Mouse (Mus musculus) CH12.LX (cell line): ENCODE measurements at regions not wholly inside any gene's neighbourhood (a gene's known extent, or its start where the extent isn't known, plus 50 kb on each side); places are given as distances from the start of the nearest gene placed in this dataset.

ENCODE experiments used
- DNase-seq: peaks from one replicate; pipeline ENCODE4 v3.0.0-alpha.2; 2013; ENCODE audit errors: extremely low read depth
- H3K27ac ChIP-seq: 2 replicates; pipeline ENCODE4 v1.5.1; 2012; ENCODE audit warnings: low read depth, mild to moderate bottlenecking, control low read depth, moderate library complexity; ENCODE audit not compliant: insufficient read depth
- H3K27me3 ChIP-seq: replicated peaks from 2 replicates; pipeline ENCODE3; 2012; ENCODE audit warnings: inconsistent platforms
- H3K36me3 ChIP-seq, 2 experiments: replicated peaks in 1 of 2; 2 replicates each; pipeline versions ENCODE3 to v1.6.1; 2012; ENCODE audit warnings: inconsistent platforms in 1 of 2, low read length in 1 of 2, mild to moderate bottlenecking in 1 of 2, mixed read lengths in 1 of 2, moderate library complexity in 1 of 2; ENCODE audit not compliant: control insufficient read depth in 1 of 2, insufficient read depth in 1 of 2
- H3K4me1 ChIP-seq, 2 experiments: 2 replicates each; pipeline ENCODE4 v1.6.1; 2012; ENCODE audit warnings: inconsistent platforms in 1 of 2, moderate library complexity in 1 of 2; ENCODE audit not compliant: insufficient read depth in 2 of 2, control insufficient read depth in 1 of 2
- H3K4me2 ChIP-seq: 2 replicates; pipeline ENCODE4 v1.6.1; 2012; ENCODE audit warnings: low read depth, mild to moderate bottlenecking, control low read depth; ENCODE audit not compliant: poor library complexity, insufficient read depth, severe bottlenecking
- H3K4me3 ChIP-seq, 3 experiments: fragments of 150-350 bp in 1 of 3; sonication (generic) in 1 of 3; replicated peaks in 1 of 3; 2 replicates each; pipeline versions ENCODE3 to v1.5.1; 2011 to 2012; ENCODE audit warnings: low read depth in 2 of 3, low read length in 2 of 3, mild to moderate bottlenecking in 2 of 3, moderate library complexity in 2 of 3, control low read depth in 1 of 3, improper control_type of control experiment in 1 of 3, inconsistent platforms in 1 of 3, mixed read lengths in 1 of 3; ENCODE audit not compliant: poor library complexity in 1 of 3
- H3K79me2 ChIP-seq: replicated peaks from 2 replicates; pipeline ENCODE4 v1.6.1; 2012; ENCODE audit warnings: mild to moderate bottlenecking, moderate library complexity; ENCODE audit not compliant: control insufficient read depth, poor library complexity, insufficient read depth, severe bottlenecking; ENCODE audit errors: extremely low read depth
- H3K9ac ChIP-seq: 2 replicates; pipeline ENCODE4 v1.6.1; 2012; ENCODE audit warnings: low read depth, mild to moderate bottlenecking, control low read depth, moderate library complexity; ENCODE audit not compliant: insufficient read depth
- H3K9me3 ChIP-seq: replicated peaks from 2 replicates; pipeline ENCODE3; 2012; ENCODE audit warnings: low read length, inconsistent platforms, mixed read lengths
- BHLHE40 ChIP-seq: IDR thresholded peaks from 2 replicates; pipeline ENCODE4 v1.6.1; 2011; ENCODE audit warnings: mild to moderate bottlenecking, low read depth, low read length, improper control_type of control experiment
- CHD1 ChIP-seq: IDR thresholded peaks from 2 replicates; pipeline ENCODE4 v1.6.1; 2012; ENCODE audit warnings: low read depth, low read length, improper control_type of control experiment, inconsistent platforms
- EP300 ChIP-seq: IDR thresholded peaks from 2 replicates; pipeline ENCODE4 v1.6.1; 2011; ENCODE audit warnings: low read length, improper control_type of control experiment
- HCFC1 ChIP-seq: IDR thresholded peaks from 2 replicates; pipeline ENCODE4 v1.6.1; 2012; ENCODE audit warnings: low read depth, mild to moderate bottlenecking, inconsistent platforms, low read length, improper control_type of control experiment
- IRF4 ChIP-seq: IDR thresholded peaks from 2 replicates; pipeline ENCODE4 v1.6.1; 2014; ENCODE audit warnings: low read depth, mild to moderate bottlenecking, inconsistent platforms, low read length, improper control_type of control experiment
- KAT2A ChIP-seq: IDR thresholded peaks from 2 replicates; pipeline ENCODE4 v1.6.1; 2012; ENCODE audit warnings: low read length, improper control_type of control experiment, inconsistent platforms; ENCODE audit not compliant: insufficient replicate concordance
- MAFK ChIP-seq: IDR thresholded peaks from 2 replicates; pipeline ENCODE4 v1.6.1; 2011; ENCODE audit warnings: low read length, improper control_type of control experiment; ENCODE audit not compliant: insufficient replicate concordance
- MAX ChIP-seq: IDR thresholded peaks from 2 replicates; pipeline ENCODE4 v1.6.1; 2011; ENCODE audit warnings: low read length, improper control_type of control experiment
- MYC ChIP-seq: IDR thresholded peaks from 2 replicates; pipeline ENCODE4 v1.6.1; 2011; ENCODE audit warnings: low read depth, mild to moderate bottlenecking, improper control_type of control experiment, low read length
- NRF1 ChIP-seq: IDR thresholded peaks from 2 replicates; pipeline ENCODE4 v1.6.1; 2014; ENCODE audit warnings: low read depth, mild to moderate bottlenecking, inconsistent platforms, low read length, improper control_type of control experiment, moderate library complexity
- POLR2AphosphoS2 ChIP-seq: IDR thresholded peaks from 2 replicates; pipeline ENCODE4 v1.6.1; 2011; ENCODE audit warnings: low read depth, low read length, improper control_type of control experiment
- RAD21 ChIP-seq: IDR thresholded peaks from 2 replicates; pipeline ENCODE4 v1.6.1; 2011; ENCODE audit warnings: low read depth, mild to moderate bottlenecking, low read length, improper control_type of control experiment, moderate library complexity
- TBP ChIP-seq: conservative IDR thresholded peaks from 2 replicates; pipeline ENCODE4 v1.6.1; 2011; ENCODE audit warnings: low read depth, low read length, improper control_type of control experiment
- dilution Hi-C: fragments of 300-500 bp; cut with MboI; formaldehyde crosslinking; loops from 2 replicates; pipeline ENCODE4 v1.14.3; 2020; ENCODE audit warnings: low sequenced_read_pairs; ENCODE audit not compliant: extremely low pct_unique_long_range_greater_than_20kb, extremely low pct_ligation_motif_present
- in situ Hi-C: fragments of 300-500 bp; cut with MboI; formaldehyde crosslinking; loops from 3 replicates; pipeline ENCODE4 v1.14.3; 2019; ENCODE audit warnings: low sequenced_read_pairs, low pct_ligation_motif_present, low pct_unique_long_range_greater_than_20kb, mixed read lengths

- dilution Hi-C loops: no loop called here
- H3K9ac ChIP-seq: no peak overlapping the region
- peaks cover 63% of the 10 kb centered on the region for H3K9me3 ChIP-seq
- no peaks in the 10 kb centered on the region for H3K36me3 ChIP-seq
- H3K27ac ChIP-seq: no peak overlapping the region
- H3K4me1 ChIP-seq: no peaks in the 10 kb centered on the region
- H3K79me2 ChIP-seq: no peaks in the 10 kb centered on the region
- H3K27me3 ChIP-seq: no peaks in the 10 kb centered on the region
- DNase-seq: no peak
- TF ChIP-seq MAFK: no peak
- TF ChIP-seq MYC: no peak
- in situ Hi-C loops: no loop called here
- no peak overlapping the region for H3K4me3 ChIP-seq
- no peak overlapping the region for H3K4me2 ChIP-seq
Measured at GRCm38 (mm10) chr15:40524350-40524749, 390.2 kb downstream of the 9330182O14Rik start.

GRCm38 (mm10) chr15:40533451-40533873 lies 399.3 kb downstream of the 9330182O14Rik start:
- no peaks in the 10 kb centered on the region for H3K27me3 ChIP-seq
- H3K9ac ChIP-seq: no peak overlapping the region
- no peaks in the 10 kb centered on the region for H3K79me2 ChIP-seq
- peaks cover 50% of the 10 kb centered on the region for H3K9me3 ChIP-seq
- H3K27ac ChIP-seq: no peak overlapping the region
- no peak for TF ChIP-seq POLR2AphosphoS2
- no peak for TF ChIP-seq MYC
- no peak for TF ChIP-seq BHLHE40
- TF ChIP-seq HCFC1: no peak
- no peak for TF ChIP-seq IRF4
- TF ChIP-seq RAD21: no peak
- TF ChIP-seq NRF1: no peak
- TF ChIP-seq EP300: no peak
- no peak overlapping the region for H3K4me3 ChIP-seq
- in situ Hi-C loops (no loop called here), dilution Hi-C loops (no loop called here)
- no peak overlapping the region for H3K4me2 ChIP-seq
- H3K36me3 ChIP-seq: no peaks in the 10 kb centered on the region
- H3K4me1 ChIP-seq: no peaks in the 10 kb centered on the region
- no peak for DNase-seq

GRCm38 (mm10) chr15:40561661-40562060 lies 427.5 kb downstream of the 9330182O14Rik start:
- no peak for DNase-seq
- dilution Hi-C loops (no loop called here), in situ Hi-C loops (no loop called here)
- H3K4me3 ChIP-seq: no peak overlapping the region
- no peak overlapping the region for H3K4me2 ChIP-seq
- TF ChIP-seq KAT2A (no peak), RAD21 (no peak), MAX (no peak), TBP (no peak), CHD1 (no peak)
- no peak overlapping the region for H3K9ac ChIP-seq
- no peaks in the 10 kb centered on the region for H3K79me2 ChIP-seq
- peaks cover 34% of the 10 kb centered on the region for H3K9me3 ChIP-seq
- no peak overlapping the region for H3K27ac ChIP-seq
- no peaks in the 10 kb centered on the region for H3K4me1 ChIP-seq
- no peaks in the 10 kb centered on the region for H3K36me3 ChIP-seq
- H3K27me3 ChIP-seq: no peaks in the 10 kb centered on the region
